Mouse (Mus musculus): ENCODE results near the gene Olfr364-ps1. TPM values are rescaled to one million over a fixed set of nuclear protein-coding genes. Genes with fewer than 3 reads are reported as not detected.

Olfr364-ps1 gene
- total RNA-seq (2023), result not detected

DNA sequence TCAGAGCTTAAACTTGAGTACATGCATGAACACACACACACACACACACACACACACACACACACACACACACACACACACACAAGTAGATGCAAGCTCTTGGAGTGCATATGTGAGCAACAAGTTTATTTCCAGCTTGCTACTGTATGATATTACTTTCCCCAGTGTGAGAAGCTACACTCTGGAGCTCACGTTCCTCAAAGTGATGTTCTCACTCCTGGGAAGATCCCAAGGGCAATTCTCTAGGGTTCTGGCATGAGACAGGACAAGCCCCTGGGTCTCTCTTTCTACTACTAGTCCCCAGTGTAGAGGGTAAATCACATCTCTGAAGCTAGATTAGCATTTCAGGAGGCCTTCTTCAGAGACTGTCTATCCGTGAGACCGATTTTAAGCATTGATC, at the start of gene Olfr364-ps1:
Gene Olfr364-ps1, plus strand, starts transcription at position 301 of the 400 bp plus-strand sequence.

DNA sequence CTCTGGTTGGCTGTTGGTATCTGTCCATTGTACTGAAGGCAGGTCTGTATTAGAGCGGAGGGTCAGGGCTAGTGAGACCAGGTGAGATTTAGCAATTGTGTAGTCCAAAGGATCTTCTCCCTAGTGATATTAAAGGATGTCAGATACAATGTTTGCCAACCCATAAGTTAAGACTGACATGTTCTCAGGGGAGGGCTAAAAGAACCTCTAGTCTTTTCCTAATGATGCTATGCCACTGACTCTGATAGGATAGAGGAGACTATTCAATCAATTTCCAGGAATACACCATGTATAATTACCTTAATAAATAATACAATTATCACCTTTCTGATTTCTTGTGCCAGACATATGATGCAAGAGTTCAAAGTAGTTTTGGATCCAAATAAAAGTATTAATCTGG, 21.3 kb upstream of the Olfr364-ps1 start, which contains the start of gene Olfr362:
Gene Olfr362, minus strand, starts transcription at position 101 of the 400 bp plus-strand sequence.

DNA sequence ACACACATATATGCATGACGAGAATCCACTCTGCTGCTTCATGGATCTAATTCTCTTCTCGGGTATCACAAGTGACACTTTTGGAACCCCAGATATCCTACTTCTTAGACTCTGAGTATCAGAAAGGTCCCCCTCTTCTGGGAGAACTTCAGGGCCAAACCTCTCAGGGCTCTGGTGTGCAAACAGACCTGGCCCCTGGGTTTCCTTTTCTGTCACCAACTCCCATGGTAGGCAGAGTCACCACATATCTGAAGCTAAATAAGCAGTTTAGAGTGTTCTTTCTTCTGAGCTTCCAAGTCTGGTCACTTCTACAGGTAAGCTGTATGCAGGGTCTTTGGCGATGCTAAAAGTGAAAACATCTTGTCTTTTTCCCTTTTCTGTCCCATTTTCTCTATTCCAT, 48.8 kb downstream of the Olfr364-ps1 start, which contains the start of gene Olfr365:
Gene Olfr365, plus strand, starts transcription at position 301 of the 400 bp plus-strand sequence.

Other genes with a start within 250 kb of the Olfr364-ps1 start
- not detected for gene Olfr353, start 246.4 kb upstream of the Olfr364-ps1 start, total RNA-seq (2023)
- gene Olfr354, start 233.6 kb upstream of the Olfr364-ps1 start, total RNA-seq (2023), result not detected
- gene Olfr355, start 210.4 kb upstream of the Olfr364-ps1 start, total RNA-seq (2023), result not detected
- not detected for gene Olfr356, start 202.2 kb upstream of the Olfr364-ps1 start, total RNA-seq (2023)
- gene Olfr357, start 145.5 kb upstream of the Olfr364-ps1 start, total RNA-seq (2023), result not detected
- gene Olfr358, start 130.0 kb upstream of the Olfr364-ps1 start, total RNA-seq (2023), result not detected
- not detected for gene Olfr360, start 73.6 kb upstream of the Olfr364-ps1 start, total RNA-seq (2023)
- gene Olfr361, start 50.0 kb upstream of the Olfr364-ps1 start, total RNA-seq (2023), result not detected
- not detected for gene Olfr362, start 21.4 kb upstream of the Olfr364-ps1 start, total RNA-seq (2023)
- under 1 TPM in 1 of 2 experiments, not detected in 1; 0.09 TPM for gene Olfr365, start 48.9 kb downstream of the Olfr364-ps1 start, total RNA-seq (2023)
- not detected for gene Olfr366, start 72.3 kb downstream of the Olfr364-ps1 start, total RNA-seq (2023)
- not detected for gene Olfr368, start 187.2 kb downstream of the Olfr364-ps1 start, total RNA-seq (2023)
- gene Pdcl, start 220.0 kb downstream of the Olfr364-ps1 start, total RNA-seq (2023), result 10 to 100 TPM; 37.5 to 44.1 TPM